Mouse (Mus musculus) heart, adult 2 months (tissue): ENCODE data around the gene Smarce1.

ENCODE experiments used
- CTCF ChIP-seq: fragments of 200-600 bp; IDR thresholded peaks from 2 replicates; pipeline ENCODE4 v1.8.1; 2022; ENCODE audit warnings: antibody characterized with exemption, mild to moderate bottlenecking, moderate library complexity
- EP300 ChIP-seq: fragments of 200-500 bp; IDR thresholded peaks from 2 replicates; pipeline ENCODE4 v1.6.1; 2011; ENCODE audit warnings: low read depth, low read length, control low read depth; ENCODE audit not compliant: insufficient read depth
- POLR2A ChIP-seq: fragments of 200-500 bp; IDR thresholded peaks from 2 replicates; pipeline ENCODE4 v1.6.1; 2011; ENCODE audit warnings: mild to moderate bottlenecking, low read depth, low read length, control low read depth; ENCODE audit not compliant: insufficient read depth

DNA sequence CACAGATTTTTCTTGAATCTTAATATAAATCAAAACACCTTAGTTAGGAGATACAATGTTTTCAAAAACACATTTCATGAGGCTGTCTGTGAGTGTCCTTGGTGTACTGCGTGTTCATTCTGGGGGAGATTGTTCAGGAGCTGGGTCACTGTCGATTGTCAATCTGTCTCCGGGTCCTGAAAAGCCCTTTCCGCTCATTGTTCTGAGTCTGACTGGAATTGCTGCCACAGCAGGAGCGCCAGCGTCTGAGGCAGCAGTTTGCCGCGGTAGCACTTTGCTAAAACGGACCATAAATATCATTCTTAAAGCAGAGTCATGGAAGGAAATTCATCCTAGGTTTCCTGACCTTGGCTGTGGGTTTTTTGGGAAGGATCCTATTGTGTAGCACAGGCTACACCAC lies 35.0 kb upstream of the Smarce1 start:
- TF ChIP-seq POLR2A (no peak), CTCF (no peak), EP300 (no peak)
